Mouse (Mus musculus): ENCODE data around the gene Lrrtm3.

The Lrrtm3 gene

GRCm38 (mm10) chr10:64089680-64090460 is at the start of gene Lrrtm3:
TSS of gene Lrrtm3 (minus strand) at chr10:64090277.
- WGBS, result 3% methylated on average over 22 of the region's 22 CpGs

- WGBS, result 45% methylated on average over 7 of the region's 7 CpGs
These were observed 45.4 kb upstream of the Lrrtm3 start for GRCm38 (mm10) chr10:64135481-64135880.

DNA sequence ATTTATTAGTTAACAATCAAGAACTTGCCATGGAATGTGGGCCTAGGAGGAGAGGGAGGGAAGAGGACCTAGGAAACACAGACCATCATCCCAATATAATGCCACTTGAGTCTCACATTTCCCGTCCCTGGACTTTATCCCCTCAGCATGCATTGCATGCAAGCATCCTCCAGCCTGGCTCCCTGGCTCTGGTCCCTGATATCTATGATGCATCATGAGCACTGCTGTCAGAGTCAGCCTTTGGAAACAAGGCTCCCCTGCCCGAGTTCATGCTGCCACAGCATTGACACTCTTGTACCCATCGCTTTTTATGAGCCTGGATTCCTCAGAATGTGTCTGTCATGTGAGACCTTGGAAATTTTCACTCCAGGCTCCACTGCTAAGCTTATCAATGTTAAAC is 43.4 kb upstream of the Lrrtm3 start:
- 88% methylated on average over 3 of the region's 3 CpGs for WGBS

DNA sequence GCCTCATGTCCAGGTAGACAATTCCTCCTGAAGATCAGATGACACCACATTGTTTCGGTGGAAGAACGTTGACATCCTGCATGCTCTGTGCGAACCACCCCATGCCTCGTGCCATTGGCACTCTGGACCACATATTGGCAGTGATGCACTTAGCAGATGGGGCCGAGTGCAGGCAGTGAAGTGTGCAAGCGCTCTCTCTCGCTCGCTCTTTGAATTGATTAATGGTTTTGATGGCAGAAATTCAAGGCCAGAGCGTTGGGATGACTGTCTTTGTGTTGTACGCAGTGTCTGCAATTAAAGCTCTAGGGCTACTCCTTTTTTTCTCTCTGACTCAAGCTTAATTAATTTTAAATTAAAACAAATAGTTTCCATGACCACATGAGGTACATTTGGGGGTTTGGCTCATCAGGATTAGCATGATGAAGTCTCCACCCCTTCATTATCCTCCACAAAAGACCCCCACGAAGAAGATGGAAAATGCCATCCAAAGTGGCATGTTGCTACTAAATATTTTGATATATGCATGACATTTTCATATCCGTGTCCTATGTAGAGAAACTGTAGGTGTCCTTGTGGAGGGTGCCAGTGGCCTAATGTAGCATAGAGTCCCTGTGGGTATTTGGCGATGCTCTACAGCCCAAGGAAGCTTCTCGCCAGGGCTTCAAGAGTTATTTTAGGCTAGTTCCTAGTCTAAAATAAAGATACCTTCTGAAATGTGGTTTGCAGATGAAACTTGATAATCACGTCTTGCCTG is 40.5 kb upstream of the Lrrtm3 start:
- WGBS, result 62% methylated on average over 15 of the region's 15 CpGs

GRCm38 (mm10) chr10:64118833-64119232 is 28.8 kb upstream of the Lrrtm3 start:
- WGBS, result 83% methylated on average over 3 of the region's 3 CpGs

DNA sequence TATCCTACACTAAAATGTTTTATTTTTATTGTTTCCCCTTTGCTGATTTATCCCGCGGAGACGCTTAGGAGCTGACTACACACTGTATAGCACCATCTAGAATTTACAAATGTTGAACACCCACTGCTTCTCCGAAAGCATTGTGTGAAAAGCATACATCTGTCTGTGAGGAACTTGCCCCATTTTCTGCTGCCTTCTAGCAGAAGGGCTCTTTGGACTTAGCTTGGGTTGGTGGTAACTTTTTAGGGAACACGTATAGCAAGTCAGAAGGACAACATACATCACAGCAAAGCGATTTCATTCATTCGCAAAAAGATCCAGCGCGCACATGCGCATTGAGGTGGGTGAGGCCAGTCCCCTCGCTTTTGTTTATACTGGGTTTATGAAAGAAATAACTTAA is 25.2 kb upstream of the Lrrtm3 start:
- WGBS, result 68% methylated on average over 11 of the region's 11 CpGs

DNA sequence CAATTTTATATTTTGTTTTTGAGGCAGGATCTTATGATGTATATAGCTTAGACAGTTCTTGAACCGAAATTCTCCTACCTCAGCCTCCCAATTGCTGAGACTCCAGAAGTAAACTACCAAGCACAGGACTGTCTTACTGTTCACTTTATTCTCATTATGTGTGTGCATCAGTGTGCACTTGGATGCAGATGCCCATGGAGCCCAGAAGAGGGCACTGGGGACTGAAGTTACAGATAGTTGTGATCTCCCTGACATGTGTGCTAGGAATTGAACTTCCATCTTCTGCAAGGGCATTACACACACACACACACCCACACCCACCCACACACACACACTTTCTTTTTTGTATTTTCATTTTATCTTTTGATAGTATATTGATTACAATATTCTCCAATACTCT is 6.5 kb upstream of the Lrrtm3 start:
- 98% methylated on average over 1 of the region's 1 CpGs for WGBS

- 22% methylated on average over 19 of the region's 19 CpGs for WGBS
These were observed 1.2 kb downstream of the Lrrtm3 start for GRCm38 (mm10) chr10:64088774-64089460.

DNA sequence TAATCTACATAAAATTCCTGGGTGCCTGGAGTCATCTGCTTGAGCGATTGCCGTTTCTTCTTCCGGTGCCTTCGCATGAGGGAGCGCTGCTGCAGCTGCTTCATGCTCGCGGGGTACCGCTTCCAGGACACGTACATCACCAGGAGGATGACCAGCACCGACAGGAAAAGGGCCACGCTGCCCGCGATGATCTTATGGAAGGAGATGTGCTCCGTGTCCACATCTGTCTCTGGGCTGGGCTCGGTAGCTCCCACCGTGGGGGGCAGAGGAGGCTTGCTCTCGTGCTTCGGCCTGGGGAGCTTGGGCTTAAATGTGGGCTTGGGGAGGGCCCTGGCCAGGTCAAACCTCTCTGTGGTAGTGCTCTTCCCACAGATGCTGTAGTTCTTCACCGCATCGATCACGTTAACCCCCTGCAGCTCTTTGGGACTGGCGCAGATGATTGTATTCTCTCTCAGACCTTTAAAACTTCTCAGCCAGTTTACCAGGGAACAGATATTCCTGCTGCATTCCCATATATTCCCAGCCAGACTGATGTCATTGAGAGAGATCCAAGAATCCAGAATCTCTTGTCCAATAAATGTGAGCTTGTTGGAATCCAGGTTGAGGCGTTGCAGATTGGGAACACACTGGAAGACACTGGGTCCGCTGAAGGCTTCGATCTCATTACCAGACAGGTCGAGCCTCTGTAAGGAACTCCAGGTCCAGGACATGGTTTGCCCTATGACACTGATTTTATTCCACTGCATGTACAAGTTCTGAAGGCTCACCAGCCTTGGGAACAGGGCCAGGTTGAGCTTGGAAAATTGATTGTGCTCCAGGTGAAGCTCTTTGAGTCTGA is 1.9 kb downstream of the Lrrtm3 start:
- WGBS, result 4% methylated on average over 26 of the region's 26 CpGs

DNA sequence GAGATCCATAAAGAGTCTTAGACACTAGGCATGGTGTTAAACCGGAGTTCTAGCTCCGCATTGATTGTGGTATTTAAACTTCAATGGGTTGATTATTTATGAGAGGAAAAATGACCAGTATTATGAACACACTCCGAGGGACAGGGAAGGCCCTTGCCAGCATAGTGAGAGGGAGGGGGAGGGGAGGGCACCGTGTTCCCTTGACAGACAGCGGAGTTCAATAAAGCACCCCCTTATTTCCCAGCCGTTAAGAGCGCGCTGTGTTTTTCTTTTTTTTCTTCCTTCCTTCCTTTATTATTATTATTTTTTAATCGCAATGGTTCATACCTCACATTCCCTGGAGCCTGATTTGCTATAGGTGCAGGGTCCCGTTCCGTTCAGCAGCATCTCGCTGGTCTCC is 2.6 kb downstream of the Lrrtm3 start:
- 2% methylated on average over 12 of the region's 12 CpGs for WGBS

DNA sequence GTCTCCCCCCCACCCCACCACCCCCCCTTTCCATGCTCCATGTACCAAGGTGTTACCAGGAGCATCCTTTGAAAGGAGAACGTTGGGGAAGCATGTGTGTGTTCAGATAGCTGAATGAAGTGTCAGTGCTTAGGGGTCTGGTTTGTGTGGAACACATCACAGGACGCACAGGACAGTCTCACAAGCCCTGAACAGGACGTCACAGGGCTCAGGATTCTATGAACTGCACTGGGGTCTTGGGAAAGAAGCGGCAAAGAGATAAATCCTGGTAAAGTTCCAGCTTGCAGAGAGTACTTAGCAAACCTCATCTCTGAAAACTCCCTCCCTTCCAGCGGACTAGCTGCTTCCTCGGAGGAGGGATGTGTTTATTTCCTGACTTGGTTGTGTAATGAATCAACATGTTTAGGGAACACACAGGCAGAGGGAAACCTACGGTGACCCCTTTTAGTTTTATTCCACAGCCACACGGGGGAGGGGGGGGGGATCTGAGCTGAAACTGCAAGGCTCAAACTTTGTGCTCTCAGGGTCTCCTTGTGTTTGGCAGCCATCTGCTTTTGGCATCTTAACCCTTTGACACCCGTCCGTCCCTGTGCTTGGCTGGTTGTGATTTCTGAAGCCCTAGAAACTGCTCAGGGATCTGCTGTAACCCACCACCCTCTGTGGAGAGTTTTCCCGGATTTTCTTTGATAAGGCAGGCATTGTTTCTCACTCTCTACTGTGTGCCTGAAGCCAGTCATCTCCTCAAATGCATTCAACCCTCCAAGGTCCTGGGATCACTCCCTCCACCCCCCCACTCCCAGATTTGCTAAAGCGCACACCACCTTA is 3.3 kb downstream of the Lrrtm3 start:
- WGBS, result 3% methylated on average over 12 of the region's 12 CpGs

GRCm38 (mm10) chr10:64086183-64086566 is 3.9 kb downstream of the Lrrtm3 start:
- WGBS, result 39% methylated on average over 16 of the region's 16 CpGs

DNA sequence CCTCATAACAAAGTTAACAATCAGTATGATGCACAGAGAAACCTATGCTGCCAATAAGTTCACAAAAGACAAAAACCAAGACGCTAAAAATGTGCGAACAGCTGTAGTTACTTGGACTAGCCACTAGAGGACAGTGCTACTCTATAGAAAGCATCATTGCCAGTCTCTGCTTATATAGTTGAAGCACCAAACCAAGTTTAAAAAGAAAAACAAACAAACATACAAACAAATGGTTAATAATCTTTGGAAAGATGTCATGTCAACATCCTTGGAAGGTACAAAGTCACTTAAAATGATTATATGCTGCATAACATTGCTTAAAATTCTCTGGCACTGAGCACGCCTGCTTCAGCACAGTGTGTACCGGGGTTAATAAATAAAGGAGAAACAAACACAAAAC is 5.6 kb downstream of the Lrrtm3 start:
- WGBS, result 24% methylated on average over 4 of the region's 4 CpGs

DNA sequence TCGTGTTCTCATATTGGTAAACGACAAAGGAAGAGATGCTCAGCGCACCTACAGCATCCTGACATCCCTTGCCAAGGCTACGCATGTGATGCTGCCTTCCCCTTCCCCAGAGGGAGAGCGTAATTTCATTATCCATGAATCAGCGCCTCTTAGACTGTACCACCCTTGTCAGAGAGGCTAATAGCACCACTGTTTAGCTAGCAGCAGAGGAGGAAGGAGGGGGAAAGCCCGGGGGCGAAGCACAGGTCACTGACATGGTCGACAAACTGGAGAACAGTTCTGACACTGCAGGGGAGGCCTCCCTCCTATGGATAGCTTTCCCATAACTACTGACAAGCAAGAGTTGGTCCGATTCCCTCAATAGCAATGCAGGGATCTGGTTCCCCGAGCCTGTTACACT is 6.3 kb downstream of the Lrrtm3 start:
- WGBS, result 21% methylated on average over 11 of the region's 11 CpGs

GRCm38 (mm10) chr10:64082345-64082744 is 7.7 kb downstream of the Lrrtm3 start:
- WGBS, result 85% methylated on average over 3 of the region's 3 CpGs

DNA sequence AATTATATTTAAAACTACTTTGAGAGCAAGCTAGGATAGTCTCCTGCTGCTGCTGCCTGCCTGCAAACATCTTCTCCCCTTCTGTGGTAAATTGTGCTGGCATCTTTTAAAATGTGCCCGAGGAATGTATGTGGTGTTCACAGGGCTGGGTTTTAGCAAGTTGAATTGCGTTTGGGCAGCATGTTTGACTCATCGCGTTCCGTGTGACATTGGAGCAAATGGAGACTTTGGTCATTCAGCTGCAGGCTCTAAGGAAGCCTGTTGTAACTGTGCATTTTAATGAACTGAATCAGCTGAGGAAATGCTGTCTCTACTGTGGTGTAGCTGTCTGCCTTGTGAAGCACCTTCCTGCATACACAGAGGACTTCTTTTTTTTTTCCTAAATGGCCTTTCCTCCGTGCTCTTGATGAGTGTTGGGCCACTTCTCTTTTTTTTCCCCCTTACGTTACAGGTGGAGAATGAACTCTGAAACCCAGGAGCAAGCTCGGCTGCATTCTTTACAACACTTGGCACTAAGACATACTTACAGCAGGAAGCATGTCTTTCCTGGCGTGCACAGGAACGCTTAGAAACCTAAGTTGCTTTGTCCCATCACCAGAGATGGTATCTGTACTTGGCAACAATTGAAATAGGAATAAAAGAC is 13.5 kb downstream of the Lrrtm3 start:
- 22% methylated on average over 10 of the region's 10 CpGs for WGBS

DNA sequence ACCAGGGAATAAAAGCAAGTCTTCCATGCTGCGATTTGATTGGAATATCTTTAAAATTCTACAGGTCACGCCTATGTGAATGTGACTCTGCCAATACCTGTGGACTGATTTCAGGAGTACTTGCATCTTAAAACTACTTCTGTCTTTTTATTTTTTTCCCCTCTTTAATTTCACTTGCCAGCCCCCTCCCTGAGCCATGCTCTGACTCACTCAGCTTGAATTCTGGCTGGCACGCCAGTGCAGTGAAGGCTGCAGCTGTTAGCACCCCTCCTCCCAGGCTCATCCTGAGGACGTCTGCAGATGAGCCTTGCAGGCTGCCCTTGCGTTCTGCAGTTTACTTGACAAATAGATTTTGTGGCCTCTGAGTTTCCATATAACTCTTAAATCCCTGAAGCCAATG is 14.1 kb downstream of the Lrrtm3 start:
- 20% methylated on average over 5 of the region's 5 CpGs for WGBS

DNA sequence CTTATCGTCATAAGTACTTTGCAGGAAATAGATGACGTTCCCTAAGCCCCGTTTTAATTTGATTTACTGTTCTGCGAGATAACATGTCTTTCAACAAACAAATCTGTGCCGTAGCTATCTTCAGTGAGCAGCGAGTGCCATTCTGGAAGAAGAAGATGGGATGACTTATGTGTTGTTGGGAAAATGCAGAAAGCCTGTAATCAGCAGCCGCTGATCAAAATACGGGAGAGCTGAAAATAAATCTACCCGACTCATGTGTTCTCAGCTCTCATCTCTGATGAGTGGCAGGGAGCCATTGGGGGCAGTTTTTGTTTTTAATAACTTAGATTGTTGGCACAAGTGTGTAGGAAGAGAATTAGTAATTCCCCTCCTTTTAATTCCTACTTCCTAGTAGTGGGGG is 26.4 kb downstream of the Lrrtm3 start:
- 67% methylated on average over 9 of the region's 9 CpGs for WGBS

DNA sequence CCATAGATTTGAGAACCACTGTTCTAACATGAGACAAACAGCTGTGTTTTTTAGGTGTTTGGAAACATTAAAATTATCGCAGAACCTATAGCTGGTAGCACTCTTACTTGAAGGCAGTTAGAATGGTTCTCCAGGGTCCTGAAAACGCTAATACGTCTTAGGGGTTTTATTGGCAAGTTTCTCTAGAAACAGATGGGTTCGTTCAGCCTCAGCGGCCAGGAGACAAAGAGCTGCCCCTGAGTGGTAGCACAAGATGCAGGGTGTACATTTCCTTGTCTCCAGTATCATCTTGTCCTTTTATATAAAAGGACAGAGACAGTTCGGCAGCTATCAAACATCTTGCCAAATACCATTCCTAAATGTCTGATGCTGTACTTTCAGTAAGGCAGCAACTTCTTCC is 40.1 kb downstream of the Lrrtm3 start:
- 76% methylated on average over 6 of the region's 6 CpGs for WGBS

GRCm38 (mm10) chr10:64049151-64049550 is 40.9 kb downstream of the Lrrtm3 start:
- WGBS, result 41% methylated on average over 6 of the region's 6 CpGs

All from cerebral cortex, adult 2 months (tissue).